Mouse (Mus musculus) embryo, embryonic 11.5 days (tissue): ENCODE results near the gene Syne1.

Experiments
- DNase-seq: peaks from one replicate; pipeline ENCODE4 v3.0.0-alpha.2; 2012; ENCODE audit warnings: low read depth, low spot score

The Syne1 gene

GRCm38 (mm10) chr10:5305555-5305954 lies 245.7 kb downstream of the Syne1 start:
- no peak for DNase-seq

- no peak for DNase-seq
These were observed 255.9 kb downstream of the Syne1 start for GRCm38 (mm10) chr10:5295291-5295891.

GRCm38 (mm10) chr10:5289575-5289909 lies 261.7 kb downstream of the Syne1 start:
- no peak for DNase-seq

DNA sequence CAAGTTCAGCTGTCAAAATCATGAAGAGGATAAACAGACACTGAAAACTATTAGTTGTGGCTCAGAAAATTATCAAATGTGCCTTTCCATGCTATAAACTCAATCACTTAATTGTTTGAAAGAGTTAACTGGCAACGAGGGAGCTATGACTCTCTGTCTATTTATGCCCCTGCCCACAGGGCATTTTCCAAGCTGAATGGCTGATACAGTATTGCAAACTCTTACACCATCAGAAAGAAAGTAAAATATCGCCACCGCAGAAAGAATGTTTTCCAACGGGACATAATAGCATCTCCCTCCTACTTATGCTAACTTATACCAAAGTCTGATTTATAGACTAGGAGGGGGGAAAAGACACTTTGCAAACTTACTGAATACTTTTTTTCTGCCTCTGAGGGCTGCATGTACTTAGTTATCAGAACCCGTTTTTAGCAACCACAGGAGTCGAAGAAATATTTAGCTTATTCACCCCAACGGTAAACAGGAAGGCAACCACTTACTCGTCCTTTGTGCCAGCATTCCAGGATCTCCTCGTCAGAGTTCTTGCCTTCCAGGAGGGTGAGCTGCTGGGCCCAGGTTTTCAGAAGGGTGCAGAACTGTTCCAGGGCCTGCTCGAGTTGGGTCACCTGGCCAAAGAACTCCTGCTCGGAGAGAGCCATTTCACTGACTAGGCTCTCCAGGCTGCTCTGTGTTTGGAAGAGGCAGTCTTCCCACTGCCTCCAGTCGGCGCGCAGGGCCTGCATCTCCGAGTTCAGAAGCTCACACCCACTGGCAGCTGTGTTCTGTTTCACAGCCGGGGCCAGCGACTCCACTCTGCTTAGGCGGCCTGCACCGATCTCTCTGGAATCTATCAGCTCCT lies 262.3 kb downstream of the Syne1 start:
- DNase-seq, result peak; percentile 51

DNA sequence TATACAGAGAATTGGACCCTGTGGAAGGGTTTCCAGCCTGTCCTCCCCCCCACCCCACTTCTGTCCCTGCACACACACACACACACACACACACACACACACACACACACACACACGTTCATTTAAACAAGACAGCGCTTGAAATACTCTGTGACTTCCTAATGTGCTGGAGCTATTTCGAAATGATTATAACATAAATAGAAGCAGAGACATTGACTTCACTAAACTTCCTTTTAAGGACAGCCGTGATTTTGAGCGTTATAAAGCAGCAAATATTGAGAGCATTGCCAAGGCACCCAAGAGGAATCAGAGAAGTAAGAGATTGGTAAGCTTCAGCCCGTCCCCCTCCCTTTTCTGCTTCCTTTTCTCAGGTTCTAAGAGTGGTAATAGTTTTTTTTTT lies 263.0 kb downstream of the Syne1 start:
- no peak for DNase-seq

DNA sequence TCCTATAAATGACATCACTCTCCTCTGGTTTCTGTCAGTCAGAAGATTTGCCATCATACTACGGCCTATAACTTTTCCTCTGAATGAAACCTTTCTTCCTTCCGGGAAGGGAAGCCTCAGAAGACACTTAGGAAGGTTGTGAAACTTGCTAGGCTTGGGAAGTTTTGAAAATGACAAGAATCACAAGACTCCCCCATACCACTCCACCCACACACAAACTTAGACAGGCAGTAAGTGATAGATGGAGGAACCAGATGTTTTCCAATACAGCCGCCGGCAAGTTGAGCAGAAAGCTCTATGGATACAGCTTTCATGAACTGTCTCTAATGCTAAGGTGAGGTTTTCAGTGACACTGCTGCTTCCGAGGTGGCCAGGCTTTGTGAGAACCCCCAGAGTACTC lies 275.5 kb downstream of the Syne1 start:
- DNase-seq, result no peak

DNA sequence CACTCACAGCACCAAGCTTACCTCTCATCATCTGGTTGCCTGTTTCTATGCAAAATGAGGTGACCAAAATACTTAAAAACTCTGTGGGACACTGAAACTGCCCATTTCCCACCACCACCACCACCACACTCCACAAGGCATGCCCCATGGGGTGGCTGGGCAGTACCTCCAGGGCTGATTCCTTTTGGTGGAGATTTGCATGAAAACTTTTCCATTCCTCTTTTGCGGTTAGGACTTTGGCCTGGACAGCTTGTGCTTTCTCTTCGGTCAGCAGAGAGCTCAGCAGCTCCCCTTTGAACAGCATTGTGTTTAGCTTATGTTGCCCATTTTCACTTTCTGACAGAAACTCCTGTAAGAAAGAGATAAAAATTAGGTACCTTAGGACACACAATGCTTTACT lies 280.6 kb downstream of the Syne1 start:
- no peak for DNase-seq

GRCm38 (mm10) chr10:5264418-5264817 lies 286.9 kb downstream of the Syne1 start:
- no peak for DNase-seq

DNA sequence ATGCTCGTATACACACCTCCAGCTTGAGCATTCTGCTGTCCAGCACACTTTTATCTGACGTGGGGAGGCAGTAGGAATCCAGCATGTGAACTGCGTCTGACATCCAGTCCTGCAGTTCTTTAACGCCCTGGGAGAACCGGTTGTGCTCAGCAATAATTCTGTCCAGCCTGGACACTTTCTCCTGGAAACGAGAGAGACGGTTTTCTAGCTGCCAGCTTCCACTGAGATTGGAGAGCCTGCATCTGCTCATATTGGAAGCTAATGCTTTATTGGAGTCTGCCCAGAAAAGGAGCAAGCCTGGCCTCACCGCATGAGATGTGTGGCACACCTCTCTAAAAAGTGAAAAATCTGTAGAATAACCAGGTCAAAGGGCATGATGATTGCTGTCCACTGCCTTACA lies 288.6 kb downstream of the Syne1 start:
- no peak for DNase-seq

- DNase-seq, result no peak
These were observed 294.6 kb downstream of the Syne1 start for GRCm38 (mm10) chr10:5256686-5257085.

- no peak for DNase-seq
These were observed 297.5 kb downstream of the Syne1 start for GRCm38 (mm10) chr10:5253752-5254151.

- no peak for DNase-seq
These were observed 300.6 kb downstream of the Syne1 start for GRCm38 (mm10) chr10:5250702-5251101.

GRCm38 (mm10) chr10:5239680-5240079 lies 311.6 kb downstream of the Syne1 start:
- no peak for DNase-seq

DNA sequence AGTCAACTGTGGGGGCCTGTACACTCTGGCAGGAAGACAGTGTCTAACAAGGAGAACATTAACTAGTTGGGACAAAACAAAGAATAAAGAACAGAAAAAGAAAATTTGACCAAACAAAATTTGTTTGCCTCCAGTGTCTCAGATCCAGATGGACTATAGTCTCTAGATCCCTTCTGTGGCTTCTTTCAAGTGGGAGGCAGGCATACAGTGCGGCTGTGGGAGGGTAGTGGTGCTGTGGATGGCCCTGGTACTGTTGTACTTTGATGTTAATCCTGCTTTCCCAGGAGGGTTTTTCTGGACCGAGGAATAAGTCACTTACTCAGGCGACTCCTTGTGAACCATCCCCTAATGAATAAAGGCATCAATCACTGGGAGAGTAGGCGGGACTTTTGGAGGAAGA lies 314.4 kb downstream of the Syne1 start:
- DNase-seq, result no peak

GRCm38 (mm10) chr10:5236171-5236570 lies 315.1 kb downstream of the Syne1 start:
- no peak for DNase-seq

DNA sequence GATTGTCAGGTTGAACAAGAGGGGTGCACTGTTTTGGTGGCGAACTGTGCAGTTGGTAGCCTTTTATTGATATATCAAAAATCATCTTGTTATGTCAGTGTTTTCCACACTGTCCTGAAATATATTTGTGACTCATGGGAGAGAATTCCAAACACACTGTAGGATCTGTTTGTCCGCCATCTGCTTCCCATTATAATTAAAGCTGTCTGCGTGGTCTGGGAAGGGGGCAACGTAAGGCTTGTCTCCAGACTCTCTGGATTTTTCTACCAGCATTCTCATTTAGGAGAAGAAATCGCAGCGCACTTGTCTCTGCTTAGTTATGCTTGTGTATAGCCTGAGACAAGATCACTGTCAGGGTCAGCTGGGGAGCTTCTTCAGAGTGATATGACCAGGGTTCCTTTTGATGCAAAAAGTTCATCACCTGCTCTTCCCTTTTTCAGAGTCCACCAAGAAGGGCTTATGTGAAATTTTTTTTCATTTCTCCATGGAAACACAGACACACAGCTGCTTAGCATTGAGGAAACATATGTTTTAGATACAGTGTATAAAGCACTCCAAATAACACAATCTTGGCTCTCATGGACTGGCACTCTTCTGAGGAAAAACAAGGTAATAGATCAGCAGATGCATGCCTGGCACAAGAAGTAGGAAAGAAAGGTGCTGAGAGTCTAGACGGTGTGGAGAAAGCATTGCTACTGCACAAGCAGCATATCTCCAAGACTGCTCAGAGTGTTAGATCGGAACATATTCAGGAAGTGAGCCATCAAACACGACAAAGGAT lies 316.4 kb downstream of the Syne1 start:
- DNase-seq, result no peak

DNA sequence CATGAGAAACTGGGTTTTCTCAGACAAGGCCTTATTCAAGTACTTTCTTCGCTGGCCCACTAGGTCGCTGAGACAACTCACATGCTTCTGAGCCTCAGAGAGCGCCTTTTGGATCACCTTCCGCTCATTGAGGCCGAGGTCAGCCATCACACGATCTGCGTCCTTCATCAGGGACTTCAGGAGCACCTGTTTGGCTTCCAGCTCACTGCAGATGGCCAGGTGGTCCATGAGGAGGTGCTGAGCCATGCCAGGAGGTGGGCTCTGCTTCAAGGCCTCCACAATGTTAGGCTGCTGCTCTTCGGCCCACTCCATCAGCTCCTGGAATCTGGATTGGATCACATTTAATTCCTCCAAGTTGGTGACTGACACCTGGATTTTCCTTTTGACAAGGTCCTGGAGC lies 322.2 kb downstream of the Syne1 start:
- DNase-seq, result no peak

GRCm38 (mm10) chr10:5227395-5228076 lies 323.7 kb downstream of the Syne1 start:
- DNase-seq, result no peak

GRCm38 (mm10) chr10:5215943-5216342 lies 335.3 kb downstream of the Syne1 start:
- no peak for DNase-seq

- DNase-seq, result no peak
These were observed 343.2 kb downstream of the Syne1 start for GRCm38 (mm10) chr10:5207905-5208641.

GRCm38 (mm10) chr10:5205977-5206376 lies 345.3 kb downstream of the Syne1 start:
- no peak for DNase-seq
